Mouse (Mus musculus) neural tube, postnatal 0 days (tissue): ENCODE measurements around the gene Gm4787. TPM values are rescaled to one million over a fixed set of nuclear protein-coding genes. Genes with fewer than 3 reads are reported as not detected.

Experiments
- polyA plus RNA-seq: library from polyadenylated mRNA; unstranded; fragments of >200 nt; fragmentation: Nextera tagmentation; extraction: Ambion mirVana; gene quantifications from 2 replicates; pipeline ENCODE4 v1.2.1, GENCODE M21; 2015

The Gm4787 gene
- 0.14 and 0.15 TPM in 2 replicates for polyA plus RNA-seq

DNA sequence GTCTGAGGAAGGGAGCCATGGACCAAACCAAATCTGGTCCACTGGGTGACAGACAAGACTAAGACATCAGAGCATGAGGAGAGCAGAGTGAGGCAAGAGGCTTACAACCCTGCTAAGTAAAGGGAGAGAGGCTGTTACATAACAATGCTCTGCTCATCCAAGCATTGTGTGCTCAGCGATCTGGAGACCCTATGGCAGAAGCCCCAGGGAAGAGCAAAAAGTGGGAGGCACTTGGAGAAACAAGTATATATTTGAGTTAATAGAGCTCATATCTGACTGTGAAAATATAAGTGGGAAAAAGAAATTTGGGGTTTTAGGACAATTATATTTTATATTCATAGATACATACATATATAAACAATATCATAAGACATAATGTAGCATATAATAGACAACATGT is at the start of gene Gm4787:
TSS of gene Gm4787 (minus strand) at position 101 of the 400 bp plus-strand sequence.

GRCm38 (mm10) chr12:81421846-81422245 is 42.6 kb upstream of the Gm4787 start, which contains the start of gene Adam4:
Gene Adam4, minus strand, starts transcription at chr12:81421946.

DNA sequence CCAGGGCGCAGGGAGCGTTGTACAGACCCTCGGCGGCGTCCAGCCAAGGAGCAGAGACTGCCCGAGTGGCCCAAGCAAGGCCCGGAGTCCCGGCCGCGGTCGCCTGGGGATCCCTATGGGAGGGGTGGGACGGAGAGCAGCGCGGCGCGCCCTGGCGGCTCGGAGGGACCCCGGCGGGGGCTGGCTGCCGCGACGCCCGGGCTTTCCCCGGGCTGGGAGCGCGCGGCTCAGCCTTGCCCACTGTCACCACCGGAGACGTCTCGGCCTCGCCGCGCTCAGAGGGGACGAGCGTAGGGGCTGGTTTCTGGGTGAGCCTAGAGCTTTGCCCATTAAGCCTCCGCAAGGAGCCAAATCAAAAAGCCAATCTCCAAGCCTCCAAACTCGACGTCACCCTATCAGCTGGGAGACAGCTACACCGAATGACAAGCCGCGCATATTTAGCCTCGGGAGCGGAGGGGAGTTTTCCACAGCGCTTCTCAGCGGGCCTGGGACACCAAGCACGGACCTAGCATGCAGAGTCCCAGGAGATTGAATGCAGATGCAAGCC is 46.3 kb downstream of the Gm4787 start, which contains the start of gene Slc8a3:
TSS of gene Slc8a3 (minus strand) at position 306 of the 547 bp plus-strand sequence.

Other genes with a start within 250 kb of the Gm4787 start
- 13.5 and 15.5 TPM in 2 replicates for gene Slc8a3, start 46.3 kb downstream of the Gm4787 start, polyA plus RNA-seq
- 0.08 and 0.11 TPM in 2 replicates for gene Adam4, start 42.5 kb upstream of the Gm4787 start, polyA plus RNA-seq
- gene Cox16, start 105.7 kb upstream of the Gm4787 start, polyA plus RNA-seq: 120 and 146 TPM in 2 replicates
- gene Gm20498, start 153.4 kb upstream of the Gm4787 start, polyA plus RNA-seq: 45.6 and 48.1 TPM in 2 replicates
- 25.3 and 26.1 TPM in 2 replicates for gene Synj2bp, start 153.4 kb upstream of the Gm4787 start, polyA plus RNA-seq
- 0.40 and 0.57 TPM in 2 replicates for gene Adam21, start 189.0 kb upstream of the Gm4787 start, polyA plus RNA-seq
- gene Med6, start 215.5 kb upstream of the Gm4787 start, polyA plus RNA-seq: 34.2 and 34.9 TPM in 2 replicates